Mouse (Mus musculus) embryonic facial prominence, embryonic 14.5 days (tissue): ENCODE results near the gene Cpxm1. TPM values are rescaled to one million over a fixed set of nuclear protein-coding genes. Genes with fewer than 3 reads are reported as not detected.

Experiments used
- ATAC-seq: fragments of 200-750 bp; cut with Nextera tagmentation; 2 replicates; pipeline ENCODE4 v1.8.0; 2017; ENCODE audit warnings: low read depth, moderate number of reproducible peaks, moderate TSS enrichment
- DNase-seq: peaks from one replicate; pipeline ENCODE4 v3.0.0-alpha.2; 2015; ENCODE audit warnings: low spot score
- H3K27ac ChIP-seq: fragments of 300-500 bp; sonication (generic); replicated peaks from 2 replicates; pipeline ENCODE4 v1.5.1; 2014; ENCODE audit warnings: low read depth, mild to moderate bottlenecking, low read length, moderate library complexity
- H3K27me3 ChIP-seq: fragments of 300-500 bp; sonication (generic); replicated peaks from 2 replicates; pipeline ENCODE4 v1.6.1; 2014; ENCODE audit warnings: low read length; ENCODE audit not compliant: control insufficient read depth, insufficient read depth
- H3K36me3 ChIP-seq: fragments of 300-500 bp; sonication (generic); 2 replicates; pipeline ENCODE4 v1.6.1; 2014; ENCODE audit warnings: low read length, mixed read lengths; ENCODE audit not compliant: control insufficient read depth, insufficient read depth
- H3K4me1 ChIP-seq: fragments of 300-500 bp; sonication (generic); 2 replicates; pipeline ENCODE4 v1.6.1; 2014; ENCODE audit warnings: antibody characterized with exemption, low read length; ENCODE audit not compliant: control insufficient read depth, insufficient read depth
- H3K4me2 ChIP-seq: fragments of 300-500 bp; sonication (generic); 2 replicates; pipeline ENCODE4 v1.6.1; 2014; ENCODE audit warnings: low read depth, mild to moderate bottlenecking, low read length, moderate library complexity, mixed read lengths
- H3K4me3 ChIP-seq: fragments of 300-500 bp; sonication (generic); 2 replicates; pipeline ENCODE4 v1.5.1; 2014; ENCODE audit warnings: low read depth, mild to moderate bottlenecking, low read length
- H3K9ac ChIP-seq: fragments of 300-500 bp; sonication (generic); 2 replicates; pipeline ENCODE4 v1.6.1; 2014; ENCODE audit warnings: low read depth, mild to moderate bottlenecking, low read length, moderate library complexity, mixed read lengths
- H3K9me3 ChIP-seq: fragments of 300-500 bp; sonication (generic); 2 replicates; pipeline ENCODE4 v1.6.1; 2016; ENCODE audit warnings: low read length; ENCODE audit not compliant: control insufficient read depth
- WGBS: fragments of 180-500 bp; shearing (Covaris S2); extraction: QIAGEN DNeasy Blood & Tissue Kit; methylation state at CpG from one replicate; pipeline ENCODE4 v1.1.7; 2014; 5-methylcytosine and 5-hydroxymethylcytosine counted together
- polyA plus RNA-seq: library from polyadenylated mRNA; unstranded; fragments of >200 nt; fragmentation: Nextera tagmentation; extraction: Ambion mirVana; gene quantifications from 2 replicates; pipeline ENCODE4 v1.2.1, GENCODE M21; 2014

The Cpxm1 gene
- polyA plus RNA-seq, 1 experiment from 2014 or later, result 94.8 TPM

DNA sequence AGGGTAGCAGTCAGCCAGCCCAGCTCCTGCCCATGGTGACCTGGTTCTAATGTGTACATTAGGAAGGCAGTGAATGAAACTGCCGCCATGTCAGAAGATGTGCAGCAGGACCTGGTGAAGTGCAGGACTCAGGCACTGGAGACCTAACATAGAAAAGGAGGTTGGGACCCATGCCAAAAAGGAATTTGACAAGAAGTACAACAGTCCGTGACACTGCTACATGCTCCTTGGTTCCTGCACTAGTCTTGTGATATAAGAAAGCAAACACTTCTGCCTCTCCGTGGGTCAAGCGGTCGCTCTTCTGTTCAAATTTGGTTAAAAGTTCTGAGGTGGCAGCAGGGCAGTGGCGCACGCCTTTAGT lies 56.2 kb downstream of the Cpxm1 start:
- no peaks in the 10 kb centered on the region for H3K27me3 ChIP-seq
- H3K4me3 ChIP-seq, result no peak overlapping the region
- no peaks in the 10 kb centered on the region for H3K4me1 ChIP-seq
- ATAC-seq, result no peak
- no peak overlapping the region for H3K27ac ChIP-seq
- no peaks in the 10 kb centered on the region for H3K9me3 ChIP-seq
- H3K36me3 ChIP-seq, result no peaks in the 10 kb centered on the region
- DNase-seq, result no peak
- no peak overlapping the region for H3K9ac ChIP-seq
- H3K4me2 ChIP-seq, result no peak overlapping the region
- 83% methylated on average over 7 of the region's 7 CpGs for WGBS

Other genes starting within 250 kb of the Cpxm1 start
- gene Snrpb, start 218.2 kb downstream of the Cpxm1 start, polyA plus RNA-seq, result 472 and 523 TPM in 2 replicates
- not detected in 2 replicates for gene Tmc2, start 202.4 kb downstream of the Cpxm1 start, polyA plus RNA-seq
- 229 and 230 TPM in 2 replicates for gene Nop56, start 123.1 kb downstream of the Cpxm1 start, polyA plus RNA-seq
- gene Idh3b, start 113.0 kb downstream of the Cpxm1 start, polyA plus RNA-seq, result 159 and 166 TPM in 2 replicates
- gene Ebf4, start 102.4 kb downstream of the Cpxm1 start, polyA plus RNA-seq, result 4.2 and 5.1 TPM in 2 replicates
- not detected in 2 replicates for gene Gm28372, start 7.7 kb upstream of the Cpxm1 start, polyA plus RNA-seq
- gene 1700020A23Rik, start 7.7 kb upstream of the Cpxm1 start, polyA plus RNA-seq, result not detected in 2 replicates
- gene Tmem239, start 8.9 kb upstream of the Cpxm1 start, polyA plus RNA-seq, result not detected in 2 replicates
- gene Vps16, start 26.8 kb upstream of the Cpxm1 start, polyA plus RNA-seq, result 51.6 and 66.0 TPM in 2 replicates
- 12.2 and 12.3 TPM in 2 replicates for gene Pced1a, start 27.1 kb upstream of the Cpxm1 start, polyA plus RNA-seq
- 111 and 115 TPM in 2 replicates for gene Ptpra, start 52.7 kb upstream of the Cpxm1 start, polyA plus RNA-seq
- gene Mrps26, start 166.2 kb upstream of the Cpxm1 start, polyA plus RNA-seq, result 88.6 and 91.7 TPM in 2 replicates
- gene Oxt, start 178.6 kb upstream of the Cpxm1 start, polyA plus RNA-seq, result not detected in 2 replicates
- not detected in 2 replicates for gene Avp, start 185.0 kb upstream of the Cpxm1 start, polyA plus RNA-seq
- gene Fastkd5, start 232.5 kb upstream of the Cpxm1 start, polyA plus RNA-seq, result 14.7 and 15.4 TPM in 2 replicates
- gene Ubox5, start 232.5 kb upstream of the Cpxm1 start, polyA plus RNA-seq, result 9.9 and 14.2 TPM in 2 replicates
- 1.6 and 1.8 TPM in 2 replicates for gene Lzts3, start 245.2 kb upstream of the Cpxm1 start, polyA plus RNA-seq